Mouse (Mus musculus) thymus, postnatal 25 days (tissue): Measurements from ENCODE around the gene Grk1.
A peak's percentile ranks its signal among the peaks of the same experiment; 100 is the strongest.

Experiments used
- DNase-seq: peaks from one replicate; pipeline ENCODE4 v3.0.0; 2022

The Grk1 gene

GRCm38 (mm10) chr8:13404666-13405131 lies at the start of gene Grk1:
TSS of gene Grk1 (plus strand) at chr8:13405081.
- no peak for DNase-seq

- no peak for DNase-seq
Measured at GRCm38 (mm10) chr8:13356221-13356620, 48.7 kb upstream of the Grk1 start.

- DNase-seq, result no peak
Measured at GRCm38 (mm10) chr8:13356681-13357080, 48.2 kb upstream of the Grk1 start.

GRCm38 (mm10) chr8:13360213-13360612 lies 44.7 kb upstream of the Grk1 start:
- no peak for DNase-seq

- peak; percentile 21 for DNase-seq
Measured at GRCm38 (mm10) chr8:13361865-13362264, 43.0 kb upstream of the Grk1 start.

- DNase-seq, result no peak
Measured at GRCm38 (mm10) chr8:13373151-13373662, 31.7 kb upstream of the Grk1 start.

- no peak for DNase-seq
Measured at GRCm38 (mm10) chr8:13381630-13382029, 23.3 kb upstream of the Grk1 start.

GRCm38 (mm10) chr8:13382536-13382935 lies 22.3 kb upstream of the Grk1 start:
- DNase-seq, result no peak

- DNase-seq, result no peak
Measured at GRCm38 (mm10) chr8:13382999-13383398, 21.9 kb upstream of the Grk1 start.

- no peak for DNase-seq
Measured at GRCm38 (mm10) chr8:13386366-13386765, 18.5 kb upstream of the Grk1 start.

- DNase-seq, result no peak
Measured at GRCm38 (mm10) chr8:13387728-13388127, 17.2 kb upstream of the Grk1 start.

- no peak for DNase-seq
Measured at GRCm38 (mm10) chr8:13388744-13389143, 16.1 kb upstream of the Grk1 start.

- no peak for DNase-seq
Measured at GRCm38 (mm10) chr8:13393869-13394268, 11.0 kb upstream of the Grk1 start.

- DNase-seq, result no peak
Measured at GRCm38 (mm10) chr8:13396725-13397124, 8.2 kb upstream of the Grk1 start, which contains the start of gene Atp4b. TSS of gene Atp4b (minus strand) at chr8:13396825.

- no peak for DNase-seq
Measured at GRCm38 (mm10) chr8:13403517-13403916, 1.4 kb upstream of the Grk1 start.

GRCm38 (mm10) chr8:13406011-13406410 lies 1.1 kb downstream of the Grk1 start:
- DNase-seq, result no peak

GRCm38 (mm10) chr8:13411597-13411996 lies 6.7 kb downstream of the Grk1 start:
- DNase-seq, result peak; percentile 76

GRCm38 (mm10) chr8:13412891-13413558 lies 8.1 kb downstream of the Grk1 start:
- peak; percentile 61 for DNase-seq

- peak; percentile 54 for DNase-seq
Measured at GRCm38 (mm10) chr8:13413823-13414390, 9.0 kb downstream of the Grk1 start.

- DNase-seq, result no peak
Measured at GRCm38 (mm10) chr8:13415879-13416278, 11.0 kb downstream of the Grk1 start.

- DNase-seq, result no peak
Measured at GRCm38 (mm10) chr8:13419111-13419639, 14.3 kb downstream of the Grk1 start.

GRCm38 (mm10) chr8:13420970-13421369 lies 16.1 kb downstream of the Grk1 start:
- DNase-seq, result no peak

- DNase-seq, result no peak
Measured at GRCm38 (mm10) chr8:13427351-13427750, 22.5 kb downstream of the Grk1 start.

- peak; percentile 75 for DNase-seq
Measured at GRCm38 (mm10) chr8:13428156-13428555, 23.3 kb downstream of the Grk1 start.
